Mouse (Mus musculus): ENCODE results near the gene 2010111I01Rik. TPM values are rescaled to one million over a fixed set of nuclear protein-coding genes. Genes with fewer than 3 reads are reported as not detected.

Gene 2010111I01Rik
- polyA plus RNA-seq, 1 experiment from 2014 or later: 114 TPM

DNA sequence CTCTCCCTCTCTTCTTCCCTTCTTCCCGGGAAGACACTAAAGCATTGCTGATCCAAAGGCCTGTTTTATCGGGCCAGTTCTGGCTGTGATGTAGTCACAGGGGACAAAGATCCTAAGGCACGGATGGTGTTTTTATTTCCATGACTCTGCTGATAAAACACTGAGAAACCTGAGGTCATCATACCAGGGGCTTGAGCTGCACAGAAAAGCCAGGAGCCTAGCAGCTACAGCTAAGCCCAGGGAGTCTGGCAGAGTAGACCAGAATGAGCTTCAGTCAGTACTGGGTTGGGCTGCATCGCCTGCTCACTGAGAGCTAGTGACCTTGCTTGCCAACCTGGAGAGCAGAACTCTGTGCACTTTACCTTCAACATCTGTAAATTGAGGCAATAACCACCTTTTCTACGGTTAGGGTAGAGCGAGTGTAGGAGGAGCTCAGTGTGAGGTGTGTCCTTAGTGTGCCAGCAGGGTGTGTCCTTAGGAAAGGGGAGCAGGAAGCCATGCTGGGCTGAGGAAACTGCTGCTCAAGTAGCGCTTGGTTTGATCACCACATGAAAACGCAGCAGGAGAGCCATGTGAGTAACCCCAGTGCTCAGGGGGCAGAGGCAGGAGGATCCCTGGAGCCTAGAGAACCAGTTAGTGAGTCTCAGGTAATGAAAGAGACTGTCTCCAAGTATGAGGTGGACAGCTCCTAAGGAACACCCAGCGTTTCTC, 186.5 kb downstream of the 2010111I01Rik start:
- H3K4me3 ChIP-seq (replicated peaks): no peak overlapping the region
- H3K9me3 ChIP-seq: no peaks in the 10 kb centered on the region
- no peak overlapping the region for H3K27ac ChIP-seq
- 0 out of 2 replicates have a peak, but pooled peaks cover 3% of the 10 kb centered on the region for H3K4me1 ChIP-seq
- no peak overlapping the region for H3K9ac ChIP-seq
- H3K27me3 ChIP-seq (replicated peaks): no peaks in the 10 kb centered on the region
- peak; percentile 38; the same call in 1 of the 2 replicates for ATAC-seq (ENCODE audit: insufficient read depth, low FRiP score, low read depth)
- H3K36me3 ChIP-seq: no peaks in the 10 kb centered on the region
- WGBS: 77% methylated on average over 9 of the region's 9 CpGs
- H3K4me2 ChIP-seq: no peak overlapping the region

GRCm38 (mm10) chr13:63152498-63152897, 187.8 kb downstream of the 2010111I01Rik start:
- 85% methylated on average over 3 of the region's 3 CpGs for WGBS
- no peak overlapping the region for H3K27ac ChIP-seq

GRCm38 (mm10) chr13:63153397-63153796, 188.7 kb downstream of the 2010111I01Rik start:
- Histone ChIP-seq H3K9me3 (no peaks in the 10 kb centered on the region), H3K36me3 (no peaks in the 10 kb centered on the region), H3K27ac (no peak overlapping the region), H3K4me2 (no peak overlapping the region), H3K4me1 (0 out of 2 replicates have a peak, but pooled peaks cover 3% of the 10 kb centered on the region), H3K27me3 (replicated peaks) (no peaks in the 10 kb centered on the region), H3K4me3 (replicated peaks) (no peak overlapping the region), H3K9ac (no peak overlapping the region)
- no peak; the same call in 1 of the 2 replicates for ATAC-seq (ENCODE audit: insufficient read depth, low FRiP score, low read depth)
- 34% methylated on average over 2 of the region's 2 CpGs for WGBS

More at GRCm38 (mm10) chr13:63152498-63152897, 187.8 kb downstream of the 2010111I01Rik start:
- Histone ChIP-seq H3K4me3 (replicated peaks) (no peak overlapping the region), H3K4me1 (0 out of 2 replicates have a peak, but pooled peaks cover 3% of the 10 kb centered on the region), H3K36me3 (no peaks in the 10 kb centered on the region), H3K9ac (no peak overlapping the region), H3K9me3 (no peaks in the 10 kb centered on the region), H3K27me3 (replicated peaks) (no peaks in the 10 kb centered on the region), H3K4me2 (no peak overlapping the region)
- no peak for ATAC-seq (ENCODE audit: insufficient read depth, low FRiP score, low read depth)

DNA sequence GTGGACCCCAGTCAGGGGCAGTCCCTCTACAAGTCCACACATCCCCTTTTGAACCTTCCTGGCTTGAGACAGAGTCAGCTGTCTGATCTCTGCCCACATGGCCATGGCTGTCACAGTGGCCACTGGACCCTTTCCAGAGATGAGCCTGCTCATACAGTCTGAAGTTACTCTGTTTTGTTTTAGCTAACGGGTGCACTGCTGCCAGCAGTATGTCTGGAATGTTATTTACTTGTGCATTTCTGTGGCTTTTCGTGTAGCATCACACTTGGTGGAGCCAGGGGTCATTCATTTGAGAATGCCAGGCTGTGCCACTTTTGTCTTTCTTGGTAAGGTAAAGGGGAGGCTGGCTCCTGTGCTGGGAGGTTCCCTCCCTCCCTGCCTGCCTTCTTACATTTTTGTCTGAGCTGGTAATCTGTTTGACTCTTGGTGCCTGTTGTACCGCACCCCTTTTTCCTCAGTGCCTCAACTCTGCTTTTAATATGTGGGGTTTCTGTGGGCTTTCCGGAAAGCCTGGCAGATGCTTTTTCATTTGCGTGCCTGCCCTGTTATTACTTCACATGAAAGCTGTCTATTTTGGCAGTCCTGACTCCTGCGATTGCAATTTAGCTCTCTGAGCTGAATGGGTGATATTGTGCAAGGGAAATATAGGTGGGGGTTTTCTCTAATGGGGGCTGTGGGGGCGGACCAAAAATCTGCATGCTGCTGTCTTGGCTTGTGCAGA, 190.3 kb downstream of the 2010111I01Rik start:
- Histone ChIP-seq H3K9me3 (no peaks in the 10 kb centered on the region), H3K9ac (no peak overlapping the region), H3K27me3 (replicated peaks) (no peaks in the 10 kb centered on the region), H3K4me3 (replicated peaks) (no peak overlapping the region), H3K36me3 (no peaks in the 10 kb centered on the region), H3K4me1 (0 out of 2 replicates have a peak, but pooled peaks cover 3% of the 10 kb centered on the region), H3K4me2 (no peak overlapping the region), H3K27ac (no peak overlapping the region)
- no peak for ATAC-seq (ENCODE audit: insufficient read depth, low FRiP score, low read depth)
- WGBS: 55% methylated on average over 7 of the region's 7 CpGs

- H3K36me3 ChIP-seq: no peaks in the 10 kb centered on the region
- ATAC-seq (ENCODE audit: insufficient read depth, low FRiP score, low read depth): no peak
- H3K4me1 ChIP-seq: 0 out of 2 replicates have a peak, but pooled peaks cover 3% of the 10 kb centered on the region
- no peak overlapping the region for H3K4me3 ChIP-seq (replicated peaks)
- 72% methylated on average over 10 of the region's 10 CpGs for WGBS
- H3K9me3 ChIP-seq: no peaks in the 10 kb centered on the region
- no peaks in the 10 kb centered on the region for H3K27me3 ChIP-seq (replicated peaks)
- no peak overlapping the region for H3K27ac ChIP-seq
- no peak overlapping the region for H3K4me2 ChIP-seq
- no peak overlapping the region for H3K9ac ChIP-seq
Measured at GRCm38 (mm10) chr13:63156264-63156663, 191.6 kb downstream of the 2010111I01Rik start.

GRCm38 (mm10) chr13:63170282-63171073, 205.8 kb downstream of the 2010111I01Rik start:
- Histone ChIP-seq H3K36me3 (no peaks in the 10 kb centered on the region), H3K4me2 (0 out of 2 replicates have a peak overlapping the region, but pooled peaks have one; percentile 10), H3K9me3 (no peaks in the 10 kb centered on the region), H3K4me3 (replicated peaks) (no peak overlapping the region), H3K9ac (no peak overlapping the region), H3K4me1 (peaks cover 8% of the 10 kb centered on the region; the same call in 1 of the 2 replicates), H3K27ac (peak overlapping the region; percentile 72), H3K27me3 (replicated peaks) (no peaks in the 10 kb centered on the region)
- peak; percentile 56 for ATAC-seq (ENCODE audit: insufficient read depth, low FRiP score, low read depth)
- 52% methylated on average over 11 of the region's 11 CpGs for WGBS

GRCm38 (mm10) chr13:63171347-63172096, 206.8 kb downstream of the 2010111I01Rik start:
- no peak overlapping the region for H3K4me2 ChIP-seq
- H3K4me1 ChIP-seq: peaks cover 8% of the 10 kb centered on the region; the same call in 1 of the 2 replicates
- no peaks in the 10 kb centered on the region for H3K9me3 ChIP-seq
- H3K27ac ChIP-seq: no peak overlapping the region
- no peak overlapping the region for H3K9ac ChIP-seq
- 64% methylated on average over 13 of the region's 13 CpGs for WGBS
- H3K27me3 ChIP-seq (replicated peaks): no peaks in the 10 kb centered on the region
- no peaks in the 10 kb centered on the region for H3K36me3 ChIP-seq
- no peak overlapping the region for H3K4me3 ChIP-seq (replicated peaks)
- ATAC-seq (ENCODE audit: insufficient read depth, low FRiP score, low read depth): no peak

- Histone ChIP-seq H3K4me3 (replicated peaks) (no peak overlapping the region), H3K4me1 (peaks cover 8% of the 10 kb centered on the region; the same call in 1 of the 2 replicates), H3K4me2 (no peak overlapping the region), H3K27me3 (replicated peaks) (no peaks in the 10 kb centered on the region), H3K9ac (no peak overlapping the region), H3K36me3 (no peaks in the 10 kb centered on the region), H3K9me3 (no peaks in the 10 kb centered on the region), H3K27ac (no peak overlapping the region)
- 88% methylated on average over 3 of the region's 3 CpGs for WGBS
- ATAC-seq (ENCODE audit: insufficient read depth, low FRiP score, low read depth): no peak
Measured at GRCm38 (mm10) chr13:63172097-63172445, 207.4 kb downstream of the 2010111I01Rik start.

DNA sequence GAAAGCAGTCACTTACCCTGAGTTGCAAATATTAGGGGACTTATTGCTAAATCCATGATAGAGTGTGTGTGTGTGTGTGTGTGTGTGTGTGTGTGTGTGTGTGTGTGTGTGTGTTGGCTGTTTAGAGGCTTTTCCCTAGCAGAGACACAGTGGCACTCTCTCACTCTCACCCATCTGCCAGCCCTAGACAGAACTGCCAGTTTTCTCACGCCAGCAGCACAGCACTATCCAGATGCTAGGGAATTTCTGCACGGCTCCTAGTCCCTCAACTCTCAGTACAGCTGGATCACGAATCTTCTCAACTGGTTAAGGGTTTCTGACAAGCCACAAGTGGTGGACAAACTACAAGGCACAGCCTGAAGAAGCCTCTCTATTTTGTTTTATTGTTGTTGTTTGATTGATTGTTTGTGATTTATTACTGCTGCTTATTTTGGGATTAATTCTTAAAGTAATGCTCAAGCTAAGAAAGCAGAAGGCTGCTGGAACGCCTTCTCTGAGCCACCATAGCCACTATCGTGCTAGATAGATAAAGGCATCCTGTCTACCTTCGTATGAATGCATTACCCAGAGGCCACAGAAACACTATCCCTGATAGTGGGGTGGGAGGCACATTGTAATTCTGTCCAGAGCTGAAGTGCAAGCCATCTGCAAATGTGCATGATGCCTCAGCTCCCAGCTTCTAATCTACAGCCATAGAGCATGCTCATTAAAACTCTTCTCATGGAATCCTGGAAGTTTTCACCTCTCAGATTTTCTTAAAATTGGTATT, 209.7 kb downstream of the 2010111I01Rik start:
- Histone ChIP-seq H3K4me2 (no peak overlapping the region), H3K9ac (no peak overlapping the region), H3K27me3 (replicated peaks) (no peaks in the 10 kb centered on the region), H3K36me3 (no peaks in the 10 kb centered on the region), H3K9me3 (no peaks in the 10 kb centered on the region), H3K4me1 (peaks cover 8% of the 10 kb centered on the region; the same call in 1 of the 2 replicates), H3K27ac (no peak overlapping the region), H3K4me3 (replicated peaks) (no peak overlapping the region)
- 59% methylated on average over 6 of the region's 6 CpGs for WGBS
- ATAC-seq (ENCODE audit: insufficient read depth, low FRiP score, low read depth): no peak

- H3K9ac ChIP-seq: no peak overlapping the region
- H3K27ac ChIP-seq: no peak overlapping the region
- WGBS: 79% methylated on average over 4 of the region's 4 CpGs
- H3K9me3 ChIP-seq: no peaks in the 10 kb centered on the region
- no peaks in the 10 kb centered on the region for H3K27me3 ChIP-seq (replicated peaks)
- no peak overlapping the region for H3K4me3 ChIP-seq (replicated peaks)
- no peak overlapping the region for H3K4me2 ChIP-seq
- peaks cover 5% of the 10 kb centered on the region; the same call in 1 of the 2 replicates for H3K4me1 ChIP-seq
- no peak for ATAC-seq (ENCODE audit: insufficient read depth, low FRiP score, low read depth)
- no peaks in the 10 kb centered on the region for H3K36me3 ChIP-seq
Measured at GRCm38 (mm10) chr13:63176131-63176530, 211.4 kb downstream of the 2010111I01Rik start.

Data from stomach, embryonic 15.5 days (tissue).